Mouse (Mus musculus) ES-CJ7 (cell line): ENCODE measurements around the gene Pfdn5.

Source experiments
- DNase-seq: peaks from one replicate; pipeline ENCODE4 v3.0.0; 2011; ENCODE audit warnings: low read depth, low spot score

Gene Pfdn5

DNA sequence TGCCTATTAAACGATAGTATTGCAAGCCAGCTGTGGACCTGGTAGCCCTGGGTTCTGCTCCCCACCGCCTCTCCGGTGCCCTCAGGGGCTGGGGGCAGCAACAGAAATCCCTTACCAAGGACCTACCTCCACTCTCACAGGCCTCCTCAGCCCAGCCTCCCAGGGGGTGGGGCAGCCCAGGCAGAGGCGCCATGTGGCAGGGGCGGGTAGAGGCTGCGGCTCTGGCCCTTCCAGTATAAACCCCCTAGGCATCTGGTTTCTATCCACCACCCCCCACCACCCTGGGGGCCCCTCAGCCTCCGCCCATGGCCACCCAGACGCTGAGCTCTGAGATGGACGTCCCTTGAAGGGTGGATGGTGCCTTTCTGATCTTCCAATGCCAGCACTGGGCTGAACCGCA, 44.8 kb downstream of the Pfdn5 start:
- DNase-seq, result no peak

DNA sequence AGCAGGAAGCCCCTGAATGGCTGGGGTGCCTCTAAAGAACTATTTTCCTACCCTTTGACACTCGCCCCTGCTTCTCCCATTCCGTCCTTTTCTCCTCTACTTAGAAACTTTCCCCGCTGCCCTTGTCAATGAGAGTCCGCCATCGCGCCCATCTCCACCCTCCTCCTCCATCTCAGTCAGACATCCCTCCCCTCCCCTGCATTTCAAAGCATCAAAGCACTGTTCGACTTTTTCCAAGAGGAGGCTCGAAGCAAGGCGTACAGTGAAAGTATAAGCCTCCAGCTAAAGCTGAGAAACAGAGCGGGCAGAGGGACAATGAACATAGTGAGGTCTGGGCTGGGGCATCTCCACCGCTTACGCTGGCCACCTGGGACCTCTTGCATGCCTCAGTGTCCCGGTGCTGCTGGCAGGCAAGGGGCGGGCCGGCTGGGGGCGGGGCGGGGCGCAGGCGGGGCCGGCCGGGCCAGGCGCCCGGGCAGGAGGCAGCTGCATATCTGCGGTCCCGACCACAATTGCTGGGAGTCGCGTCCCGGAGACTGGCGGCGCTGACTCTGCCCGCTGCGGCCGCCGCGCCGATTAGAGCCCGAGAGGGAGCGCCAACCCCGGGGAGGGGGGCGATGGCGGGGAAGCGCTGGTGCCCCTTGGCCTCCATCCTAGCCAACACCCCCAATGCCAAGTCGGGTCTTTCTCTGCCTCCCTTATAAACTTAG, 50.7 kb downstream of the Pfdn5 start:
- no peak for DNase-seq

DNA sequence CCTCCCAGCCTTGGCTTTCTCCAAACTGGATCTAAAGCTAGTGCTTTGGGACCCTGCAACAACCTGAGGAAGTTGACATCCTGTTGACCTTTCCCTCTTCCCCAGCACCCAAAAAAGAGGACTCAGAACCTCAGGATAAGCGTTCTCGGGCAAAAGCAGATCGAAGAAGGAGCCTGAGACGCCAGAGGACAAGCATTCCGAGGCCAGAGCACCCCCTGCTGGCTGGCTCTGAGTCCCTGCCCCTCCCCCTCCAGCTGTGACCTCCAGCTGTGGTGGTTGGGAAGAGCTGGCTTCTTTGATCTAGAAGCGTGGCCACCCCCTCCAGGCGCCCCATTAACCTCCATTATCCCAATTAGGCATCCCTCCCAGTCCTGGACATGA, 51.2 kb downstream of the Pfdn5 start:
- peak; percentile 90 for DNase-seq

DNA sequence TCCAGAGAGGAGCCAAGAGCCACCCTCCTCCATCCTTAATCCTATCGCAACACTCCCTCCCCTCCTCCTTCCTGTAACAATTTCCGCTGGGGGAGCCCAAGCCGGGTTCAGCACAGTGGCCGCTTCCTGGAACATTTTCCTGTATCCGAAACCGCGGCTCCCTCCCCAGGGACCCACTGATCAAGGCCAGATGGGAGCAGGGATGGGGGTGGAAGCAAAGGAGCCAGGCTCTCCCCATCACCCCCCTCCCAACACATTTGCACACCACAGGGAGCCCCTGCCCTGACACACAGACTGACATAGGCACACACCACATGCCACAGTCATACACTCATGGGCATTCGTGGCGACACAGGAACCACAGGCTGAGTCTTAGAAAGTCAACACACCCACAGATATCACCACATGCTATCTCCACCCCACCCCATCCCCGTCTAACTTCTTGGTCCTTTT, 51.9 kb downstream of the Pfdn5 start:
- DNase-seq, result peak; percentile 59
